Mouse (Mus musculus) embryo, embryonic 11 days (tissue): ENCODE data around the gene Spns3.
A peak's percentile ranks its signal among the peaks of the same experiment; 100 is the strongest.

Source experiments
- DNase-seq: peaks from one replicate; pipeline ENCODE4 v3.0.0-alpha.2; 2015

Spns3 gene

GRCm38 (mm10) chr11:72477653-72478052 lies 72.7 kb downstream of the Spns3 start:
- DNase-seq = no peak

- no peak for DNase-seq
Measured at GRCm38 (mm10) chr11:72477182-72477581, 73.1 kb downstream of the Spns3 start.

- no peak for DNase-seq
Measured at GRCm38 (mm10) chr11:72476074-72476625, 74.2 kb downstream of the Spns3 start.

GRCm38 (mm10) chr11:72475408-72475807 lies 74.9 kb downstream of the Spns3 start:
- no peak for DNase-seq

GRCm38 (mm10) chr11:72474926-72475325 lies 75.4 kb downstream of the Spns3 start:
- no peak for DNase-seq

- DNase-seq = no peak
Measured at GRCm38 (mm10) chr11:72473540-72473939, 76.8 kb downstream of the Spns3 start.

GRCm38 (mm10) chr11:72471381-72471780 lies 78.9 kb downstream of the Spns3 start:
- no peak for DNase-seq

- no peak for DNase-seq
Measured at GRCm38 (mm10) chr11:72470004-72470403, 80.3 kb downstream of the Spns3 start.

- peak; percentile 53 for DNase-seq
Measured at GRCm38 (mm10) chr11:72469217-72469616, 81.1 kb downstream of the Spns3 start.

- DNase-seq = no peak
Measured at GRCm38 (mm10) chr11:72468525-72468924, 81.8 kb downstream of the Spns3 start.

- DNase-seq = peak; percentile 37
Measured at GRCm38 (mm10) chr11:72466694-72467507, 83.4 kb downstream of the Spns3 start.

- no peak for DNase-seq
Measured at GRCm38 (mm10) chr11:72465978-72466693, 84.2 kb downstream of the Spns3 start.

- DNase-seq = no peak
Measured at GRCm38 (mm10) chr11:72464821-72465220, 85.5 kb downstream of the Spns3 start.

GRCm38 (mm10) chr11:72461500-72461981 lies 88.8 kb downstream of the Spns3 start:
- no peak for DNase-seq

GRCm38 (mm10) chr11:72458502-72458901 lies 91.8 kb downstream of the Spns3 start:
- no peak for DNase-seq

GRCm38 (mm10) chr11:72457995-72458496 lies 92.3 kb downstream of the Spns3 start:
- no peak for DNase-seq

GRCm38 (mm10) chr11:72455694-72456093 lies 94.6 kb downstream of the Spns3 start:
- no peak for DNase-seq

- no peak for DNase-seq
Measured at GRCm38 (mm10) chr11:72453105-72453953, 97.0 kb downstream of the Spns3 start.

GRCm38 (mm10) chr11:72452140-72452665 lies 98.1 kb downstream of the Spns3 start:
- DNase-seq = no peak

- DNase-seq = no peak
Measured at GRCm38 (mm10) chr11:72447475-72447874, 102.8 kb downstream of the Spns3 start.

- no peak for DNase-seq
Measured at GRCm38 (mm10) chr11:72446311-72447105, 103.8 kb downstream of the Spns3 start.
